Mouse (Mus musculus) limb, embryonic 15.5 days (tissue): ENCODE measurements at regions not wholly inside any gene's neighbourhood (a gene's known extent, or its start where the extent isn't known, plus 50 kb on each side); places are given as distances from the start of the nearest gene placed in this dataset.

Experiments
- ATAC-seq: fragments of 200-750 bp; cut with Nextera tagmentation; 2 replicates; pipeline ENCODE4 v1.8.0; 2017; ENCODE audit warnings: low read depth, moderate TSS enrichment; ENCODE audit not compliant: insufficient number of reproducible peaks, low FRiP score, low TSS enrichment
- H3K27ac ChIP-seq: fragments of 300-500 bp; sonication (generic); 2 replicates; pipeline ENCODE4 v1.5.1; 2015; ENCODE audit warnings: moderate library complexity, mild to moderate bottlenecking, inconsistent platforms
- H3K27me3 ChIP-seq: fragments of 300-500 bp; sonication (generic); 2 replicates; pipeline ENCODE4 v1.6.1; 2015; ENCODE audit warnings: inconsistent platforms
- H3K36me3 ChIP-seq: fragments of 300-500 bp; sonication (generic); 2 replicates; pipeline ENCODE4 v1.6.1; 2015; ENCODE audit warnings: inconsistent platforms
- H3K4me1 ChIP-seq: fragments of 300-500 bp; sonication (generic); 2 replicates; pipeline ENCODE4 v1.6.1; 2015; ENCODE audit warnings: inconsistent platforms
- H3K4me2 ChIP-seq: fragments of 300-500 bp; sonication (generic); 2 replicates; pipeline ENCODE4 v1.6.1; 2015; ENCODE audit warnings: mild to moderate bottlenecking, inconsistent platforms
- H3K4me3 ChIP-seq: fragments of 300-500 bp; sonication (generic); 2 replicates; pipeline ENCODE4 v1.5.1; 2015; ENCODE audit warnings: mild to moderate bottlenecking, inconsistent platforms
- H3K9ac ChIP-seq: fragments of 300-500 bp; sonication (generic); 2 replicates; pipeline ENCODE4 v1.6.1; 2015; ENCODE audit warnings: inconsistent platforms
- H3K9me3 ChIP-seq: fragments of 300-500 bp; sonication (generic); 2 replicates; pipeline ENCODE4 v1.6.1; 2016; ENCODE audit warnings: inconsistent platforms
- WGBS: fragments of 180-500 bp; shearing (Covaris S2); methylation state at CpG from one replicate; pipeline ENCODE4 v1.1.7; 2015; 5-methylcytosine and 5-hydroxymethylcytosine counted together

GRCm38 (mm10) chr4:110038696-110039095, 60.8 kb downstream of the Dmrta2 start:
- Histone ChIP-seq H3K9me3 (no peaks in the 10 kb centered on the region), H3K4me1 (no peaks in the 10 kb centered on the region), H3K36me3 (no peaks in the 10 kb centered on the region), H3K4me3 (no peak overlapping the region), H3K4me2 (no peak overlapping the region), H3K9ac (no peak overlapping the region), H3K27ac (no peak overlapping the region), H3K27me3 (no peaks in the 10 kb centered on the region)
- ATAC-seq, result no peak
- WGBS, result 53% methylated on average over 5 of the region's 5 CpGs

- H3K9ac ChIP-seq, result no peak overlapping the region
- H3K27ac ChIP-seq, result no peak overlapping the region
- H3K27me3 ChIP-seq, result no peaks in the 10 kb centered on the region
- H3K9me3 ChIP-seq, result no peaks in the 10 kb centered on the region
- H3K4me3 ChIP-seq, result no peak overlapping the region
- ATAC-seq, result no peak
- H3K4me2 ChIP-seq, result no peak overlapping the region
- no peaks in the 10 kb centered on the region for H3K4me1 ChIP-seq
- H3K36me3 ChIP-seq, result no peaks in the 10 kb centered on the region
- WGBS, result 81% methylated on average over 17 of the region's 17 CpGs
Observed at GRCm38 (mm10) chr4:110044851-110045618, 67.2 kb downstream of the Dmrta2 start.

GRCm38 (mm10) chr4:110045651-110046269, 67.9 kb downstream of the Dmrta2 start:
- Histone ChIP-seq H3K4me1 (peaks cover 5% of the 10 kb centered on the region), H3K9me3 (no peaks in the 10 kb centered on the region), H3K4me2 (no peak overlapping the region), H3K27ac (no peak overlapping the region), H3K9ac (no peak overlapping the region), H3K4me3 (no peak overlapping the region), H3K27me3 (no peaks in the 10 kb centered on the region), H3K36me3 (no peaks in the 10 kb centered on the region)
- WGBS, result 69% methylated on average over 12 of the region's 12 CpGs
- ATAC-seq, result no peak

- Histone ChIP-seq H3K4me1 (peaks cover 9% of the 10 kb centered on the region), H3K4me3 (no peak overlapping the region), H3K4me2 (no peak overlapping the region), H3K36me3 (no peaks in the 10 kb centered on the region), H3K27ac (no peak overlapping the region), H3K27me3 (no peaks in the 10 kb centered on the region), H3K9ac (no peak overlapping the region), H3K9me3 (no peaks in the 10 kb centered on the region)
- 88% methylated on average over 11 of the region's 11 CpGs for whole genome bisulfite sequencing
- no peak for ATAC-seq
Observed at GRCm38 (mm10) chr4:110046270-110046651, 68.4 kb downstream of the Dmrta2 start.

GRCm38 (mm10) chr4:110050393-110051280, 72.8 kb downstream of the Dmrta2 start:
- 4% methylated on average over 40 of the region's 40 CpGs for WGBS
- Histone ChIP-seq H3K27me3 (no peaks in the 10 kb centered on the region; the same call in 1 of the 2 replicates), H3K4me1 (peaks cover 9% of the 10 kb centered on the region), H3K36me3 (no peaks in the 10 kb centered on the region), H3K27ac (no peak overlapping the region), H3K9ac (no peak overlapping the region), H3K4me2 (peak overlapping the region; percentile 59), H3K4me3 (peak overlapping the region; percentile 43), H3K9me3 (no peaks in the 10 kb centered on the region)
- ATAC-seq, result peak; percentile 70

GRCm38 (mm10) chr4:110051281-110051665, 73.4 kb downstream of the Dmrta2 start:
- Histone ChIP-seq H3K27me3 (no peaks in the 10 kb centered on the region; the same call in 1 of the 2 replicates), H3K4me3 (peak overlapping the region; percentile 43), H3K4me1 (peaks cover 9% of the 10 kb centered on the region), H3K27ac (no peak overlapping the region), H3K9ac (no peak overlapping the region), H3K36me3 (no peaks in the 10 kb centered on the region), H3K4me2 (peak overlapping the region; percentile 59), H3K9me3 (no peaks in the 10 kb centered on the region)
- ATAC-seq, result no peak
- 18% methylated on average over 12 of the region's 12 CpGs for WGBS

- Histone ChIP-seq H3K9ac (no peak overlapping the region), H3K27me3 (no peaks in the 10 kb centered on the region; the same call in 1 of the 2 replicates), H3K36me3 (no peaks in the 10 kb centered on the region), H3K4me2 (no peak overlapping the region), H3K4me1 (peaks cover 9% of the 10 kb centered on the region), H3K27ac (no peak overlapping the region), H3K4me3 (no peak overlapping the region), H3K9me3 (no peaks in the 10 kb centered on the region)
- no peak for ATAC-seq
- 53% methylated on average over 10 of the region's 10 CpGs for WGBS
Observed at GRCm38 (mm10) chr4:110051872-110052271, 74.0 kb downstream of the Dmrta2 start.

GRCm38 (mm10) chr4:110052998-110053397, 75.1 kb downstream of the Dmrta2 start:
- WGBS, result 85% methylated on average over 4 of the region's 4 CpGs
- H3K36me3 ChIP-seq, result no peaks in the 10 kb centered on the region
- H3K9ac ChIP-seq, result no peak overlapping the region

GRCm38 (mm10) chr4:110073836-110074235, 96.0 kb downstream of the Dmrta2 start:
- Histone ChIP-seq H3K36me3 (no peaks in the 10 kb centered on the region), H3K4me3 (no peak overlapping the region), H3K9ac (no peak overlapping the region), H3K4me2 (no peak overlapping the region), H3K4me1 (no peaks in the 10 kb centered on the region), H3K27me3 (no peaks in the 10 kb centered on the region), H3K9me3 (no peaks in the 10 kb centered on the region), H3K27ac (no peak overlapping the region)
- WGBS, result 79% methylated on average over 3 of the region's 3 CpGs
- no peak for ATAC-seq

More at GRCm38 (mm10) chr4:110052998-110053397, 75.1 kb downstream of the Dmrta2 start:
- no peak overlapping the region for H3K4me3 ChIP-seq
- ATAC-seq, result no peak
- no peak overlapping the region for H3K27ac ChIP-seq
- H3K4me2 ChIP-seq, result no peak overlapping the region
- H3K27me3 ChIP-seq, result no peaks in the 10 kb centered on the region; the same call in 1 of the 2 replicates
- H3K9me3 ChIP-seq, result no peaks in the 10 kb centered on the region
- H3K4me1 ChIP-seq, result peaks cover 9% of the 10 kb centered on the region

- no peak overlapping the region for H3K4me2 ChIP-seq
- H3K27ac ChIP-seq, result no peak overlapping the region
- H3K9me3 ChIP-seq, result no peaks in the 10 kb centered on the region
- ATAC-seq, result no peak
- no peaks in the 10 kb centered on the region for H3K27me3 ChIP-seq
- no peaks in the 10 kb centered on the region for H3K4me1 ChIP-seq
- no peaks in the 10 kb centered on the region for H3K36me3 ChIP-seq
- no peak overlapping the region for H3K9ac ChIP-seq
- no peak overlapping the region for H3K4me3 ChIP-seq
Observed at GRCm38 (mm10) chr4:110083371-110083770, 105.5 kb downstream of the Dmrta2 start.

- Histone ChIP-seq H3K4me1 (no peaks in the 10 kb centered on the region), H3K27ac (no peak overlapping the region), H3K4me2 (no peak overlapping the region), H3K9ac (no peak overlapping the region), H3K36me3 (no peaks in the 10 kb centered on the region), H3K9me3 (no peaks in the 10 kb centered on the region), H3K4me3 (no peak overlapping the region), H3K27me3 (no peaks in the 10 kb centered on the region)
- 31% methylated on average over 9 of the region's 9 CpGs for WGBS
- no peak for ATAC-seq
Observed at GRCm38 (mm10) chr4:110087570-110088247, 109.9 kb downstream of the Dmrta2 start.
